Mouse (Mus musculus): ENCODE data around the gene Cnih4. TPM values are rescaled to one million over a fixed set of nuclear protein-coding genes. Genes with fewer than 3 reads are reported as not detected.

Cnih4 gene
- polyA plus RNA-seq, 1 experiment from 2014 or later = 150 TPM

GRCm38 (mm10) chr1:181144966-181145365 is 473 bp downstream of the Cnih4 start:
- peaks cover 6% of the 10 kb centered on the region for H3K4me1 ChIP-seq (ENCODE audit: control insufficient read depth, insufficient read depth, low read length)
- peak overlapping the region; percentile 85 for H3K4me3 ChIP-seq (ENCODE audit: low read depth, low read length)
- H3K27ac ChIP-seq (ENCODE audit: low read depth, low read length) = peak overlapping the region; percentile 86
- no peak for ATAC-seq (replicated peaks; ENCODE audit: insufficient number of reproducible peaks, low FRiP score, low TSS enrichment)
- peaks cover 3% of the 10 kb centered on the region; the same call in 1 of the 2 replicates for H3K36me3 ChIP-seq (ENCODE audit: control insufficient read depth, insufficient read depth, low read length)
- H3K4me2 ChIP-seq = peak overlapping the region; percentile 60
- WGBS (ENCODE audit: insufficient replicate concordance) = 14% methylated on average over 12 of the region's 12 CpGs
- H3K27me3 ChIP-seq (ENCODE audit: control insufficient read depth, insufficient read depth, low read length) = no peaks in the 10 kb centered on the region
- H3K9me3 ChIP-seq (replicated peaks; ENCODE audit: control insufficient read depth, low read length) = no peaks in the 10 kb centered on the region
- peak overlapping the region; percentile 83 for H3K9ac ChIP-seq (ENCODE audit: low read depth, low read length)

GRCm38 (mm10) chr1:181146187-181146586 is 1.7 kb downstream of the Cnih4 start:
- Histone ChIP-seq H3K27ac (ENCODE audit: low read depth, low read length) (no peak overlapping the region), H3K27me3 (ENCODE audit: control insufficient read depth, insufficient read depth, low read length) (no peaks in the 10 kb centered on the region), H3K4me2 (no peak overlapping the region; the same call in 1 of the 2 replicates), H3K4me3 (ENCODE audit: low read depth, low read length) (no peak overlapping the region), H3K36me3 (ENCODE audit: control insufficient read depth, insufficient read depth, low read length) (peaks cover 3% of the 10 kb centered on the region; the same call in 1 of the 2 replicates), H3K9ac (ENCODE audit: low read depth, low read length) (no peak overlapping the region), H3K4me1 (ENCODE audit: control insufficient read depth, insufficient read depth, low read length) (peaks cover 6% of the 10 kb centered on the region), H3K9me3 (replicated peaks; ENCODE audit: control insufficient read depth, low read length) (no peaks in the 10 kb centered on the region)
- 82% methylated on average over 2 of the region's 2 CpGs for WGBS (ENCODE audit: insufficient replicate concordance)
- ATAC-seq (replicated peaks; ENCODE audit: insufficient number of reproducible peaks, low FRiP score, low TSS enrichment) = no peak

- no peaks in the 10 kb centered on the region for H3K36me3 ChIP-seq (ENCODE audit: control insufficient read depth, insufficient read depth, low read length)
- 61% methylated on average over 5 of the region's 5 CpGs for WGBS (ENCODE audit: insufficient replicate concordance)
Observed at GRCm38 (mm10) chr1:181148540-181148939, 4.0 kb downstream of the Cnih4 start.

DNA sequence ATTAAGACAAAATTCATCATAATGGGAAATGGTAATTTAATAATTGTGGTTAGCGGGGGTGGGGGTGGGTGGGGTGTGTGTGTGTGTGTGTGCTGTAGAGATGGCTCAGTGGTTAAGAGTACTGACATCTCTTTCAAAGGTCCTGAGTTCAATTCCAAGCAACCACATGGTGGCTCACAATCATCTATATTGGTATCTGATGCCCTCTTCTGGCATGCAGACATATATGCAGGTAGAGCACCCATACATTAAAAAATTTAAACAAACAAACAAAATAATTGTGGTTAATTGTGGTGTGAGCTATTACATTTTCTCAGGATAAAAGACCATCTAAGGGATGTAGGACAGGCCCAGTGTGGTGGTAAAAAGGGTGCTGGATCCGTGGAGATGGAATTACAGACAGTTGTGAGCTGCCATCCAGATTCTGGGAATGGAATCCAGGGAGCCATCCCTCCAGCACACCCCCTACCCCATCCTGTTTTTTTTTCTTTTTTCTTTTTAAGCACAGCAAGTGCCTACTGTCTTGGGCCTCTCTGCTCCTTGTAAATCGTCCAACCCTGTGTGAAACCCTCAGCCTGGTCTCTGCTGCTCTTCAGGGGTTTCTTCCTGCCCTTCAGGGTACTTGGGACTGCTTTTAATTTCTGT is 5.0 kb downstream of the Cnih4 start:
- Histone ChIP-seq H3K9ac (ENCODE audit: low read depth, low read length) (no peak overlapping the region), H3K27ac (ENCODE audit: low read depth, low read length) (no peak overlapping the region), H3K4me2 (no peak overlapping the region), H3K4me1 (ENCODE audit: control insufficient read depth, insufficient read depth, low read length) (peaks cover 10% of the 10 kb centered on the region), H3K4me3 (ENCODE audit: low read depth, low read length) (no peak overlapping the region), H3K9me3 (replicated peaks; ENCODE audit: control insufficient read depth, low read length) (no peaks in the 10 kb centered on the region), H3K27me3 (ENCODE audit: control insufficient read depth, insufficient read depth, low read length) (no peaks in the 10 kb centered on the region), H3K36me3 (ENCODE audit: control insufficient read depth, insufficient read depth, low read length) (no peaks in the 10 kb centered on the region)
- ATAC-seq (replicated peaks; ENCODE audit: insufficient number of reproducible peaks, low FRiP score, low TSS enrichment) = no peak
- WGBS (ENCODE audit: insufficient replicate concordance) = 63% methylated on average over 3 of the region's 3 CpGs

More at GRCm38 (mm10) chr1:181148540-181148939, 4.0 kb downstream of the Cnih4 start:
- Histone ChIP-seq H3K4me2 (no peak overlapping the region), H3K27ac (ENCODE audit: low read depth, low read length) (no peak overlapping the region), H3K27me3 (ENCODE audit: control insufficient read depth, insufficient read depth, low read length) (no peaks in the 10 kb centered on the region), H3K4me1 (ENCODE audit: control insufficient read depth, insufficient read depth, low read length) (peaks cover 10% of the 10 kb centered on the region), H3K9ac (ENCODE audit: low read depth, low read length) (no peak overlapping the region), H3K9me3 (replicated peaks; ENCODE audit: control insufficient read depth, low read length) (no peaks in the 10 kb centered on the region), H3K4me3 (ENCODE audit: low read depth, low read length) (no peak overlapping the region)
- ATAC-seq (replicated peaks; ENCODE audit: insufficient number of reproducible peaks, low FRiP score, low TSS enrichment) = no peak

- Histone ChIP-seq H3K4me2 (no peak overlapping the region; the same call in 1 of the 2 replicates), H3K27me3 (ENCODE audit: control insufficient read depth, insufficient read depth, low read length) (no peaks in the 10 kb centered on the region)
Observed at GRCm38 (mm10) chr1:181150431-181150826, 5.9 kb downstream of the Cnih4 start.

GRCm38 (mm10) chr1:181150827-181151534 is 6.5 kb downstream of the Cnih4 start:
- WGBS (ENCODE audit: insufficient replicate concordance) = under 1% methylated on average over 50 of the region's 59 CpGs
- Histone ChIP-seq H3K4me3 (ENCODE audit: low read depth, low read length) (peak overlapping the region; percentile 87), H3K27ac (ENCODE audit: low read depth, low read length) (peak overlapping the region; percentile 79), H3K27me3 (ENCODE audit: control insufficient read depth, insufficient read depth, low read length) (no peaks in the 10 kb centered on the region), H3K4me1 (ENCODE audit: control insufficient read depth, insufficient read depth, low read length) (peaks cover 4% of the 10 kb centered on the region; the same call in 1 of the 2 replicates), H3K4me2 (peak overlapping the region; percentile 79), H3K9ac (ENCODE audit: low read depth, low read length) (peak overlapping the region; percentile 94), H3K9me3 (replicated peaks; ENCODE audit: control insufficient read depth, low read length) (no peaks in the 10 kb centered on the region), H3K36me3 (ENCODE audit: control insufficient read depth, insufficient read depth, low read length) (peaks cover 4% of the 10 kb centered on the region; the same call in 1 of the 2 replicates)
- ATAC-seq (replicated peaks; ENCODE audit: insufficient number of reproducible peaks, low FRiP score, low TSS enrichment) = peak; percentile 90

More at GRCm38 (mm10) chr1:181150431-181150826, 5.9 kb downstream of the Cnih4 start:
- 62% methylated on average over 3 of the region's 3 CpGs for WGBS (ENCODE audit: insufficient replicate concordance)
- H3K9me3 ChIP-seq (replicated peaks; ENCODE audit: control insufficient read depth, low read length) = no peaks in the 10 kb centered on the region
- peaks cover 4% of the 10 kb centered on the region; the same call in 1 of the 2 replicates for H3K4me1 ChIP-seq (ENCODE audit: control insufficient read depth, insufficient read depth, low read length)
- H3K36me3 ChIP-seq (ENCODE audit: control insufficient read depth, insufficient read depth, low read length) = peaks cover under 1% of the 10 kb centered on the region; the same call in 1 of the 2 replicates
- H3K4me3 ChIP-seq (ENCODE audit: low read depth, low read length) = peak overlapping the region; percentile 87; the same call in 1 of the 2 replicates
- peak overlapping the region; percentile 79; the same call in 1 of the 2 replicates for H3K27ac ChIP-seq (ENCODE audit: low read depth, low read length)
- ATAC-seq (replicated peaks; ENCODE audit: insufficient number of reproducible peaks, low FRiP score, low TSS enrichment) = peak; percentile 12; the same call in 1 of the 2 replicates
- no peak overlapping the region for H3K9ac ChIP-seq (ENCODE audit: low read depth, low read length)

DNA sequence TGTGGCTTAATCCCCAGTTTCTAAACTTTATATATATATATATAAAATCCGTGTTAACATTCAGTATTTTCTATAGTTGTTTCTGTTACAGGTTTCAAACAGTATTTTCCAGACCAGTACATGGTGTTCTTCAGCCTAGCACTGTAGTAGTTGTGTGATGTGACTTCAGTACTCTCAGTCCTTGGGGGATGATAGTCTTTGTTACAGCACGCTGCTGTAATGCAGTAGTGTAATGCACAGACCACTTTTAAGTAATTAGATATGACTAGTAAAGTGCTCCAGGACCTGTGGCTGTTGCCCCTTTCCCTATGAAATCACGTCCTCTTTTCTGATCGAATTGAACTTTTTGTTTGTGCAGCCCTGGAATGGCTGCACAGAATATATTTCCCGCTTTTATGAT is 7.0 kb downstream of the Cnih4 start:
- no peaks in the 10 kb centered on the region for H3K27me3 ChIP-seq (ENCODE audit: control insufficient read depth, insufficient read depth, low read length)
- H3K9ac ChIP-seq (ENCODE audit: low read depth, low read length) = peak overlapping the region; percentile 94
- peak overlapping the region; percentile 79; the same call in 1 of the 2 replicates for H3K27ac ChIP-seq (ENCODE audit: low read depth, low read length)
- peak overlapping the region; percentile 79 for H3K4me2 ChIP-seq
- 38% methylated on average over 5 of the region's 5 CpGs for WGBS (ENCODE audit: insufficient replicate concordance)
- H3K36me3 ChIP-seq (ENCODE audit: control insufficient read depth, insufficient read depth, low read length) = peaks cover 4% of the 10 kb centered on the region; the same call in 1 of the 2 replicates
- no peak for ATAC-seq (replicated peaks; ENCODE audit: insufficient number of reproducible peaks, low FRiP score, low TSS enrichment)
- peak overlapping the region; percentile 87 for H3K4me3 ChIP-seq (ENCODE audit: low read depth, low read length)
- no peaks in the 10 kb centered on the region for H3K9me3 ChIP-seq (replicated peaks; ENCODE audit: control insufficient read depth, low read length)
- H3K4me1 ChIP-seq (ENCODE audit: control insufficient read depth, insufficient read depth, low read length) = peaks cover 4% of the 10 kb centered on the region; the same call in 1 of the 2 replicates

GRCm38 (mm10) chr1:181167816-181168215 is 23.3 kb downstream of the Cnih4 start:
- H3K36me3 ChIP-seq (ENCODE audit: control insufficient read depth, insufficient read depth, low read length) = peaks cover 26% of the 10 kb centered on the region

More at GRCm38 (mm10) chr1:181167816-181168215, 23.3 kb downstream of the Cnih4 start:
- no peaks in the 10 kb centered on the region for H3K27me3 ChIP-seq (ENCODE audit: control insufficient read depth, insufficient read depth, low read length)
- no peak for ATAC-seq (replicated peaks; ENCODE audit: insufficient number of reproducible peaks, low FRiP score, low TSS enrichment)
- no peak overlapping the region for H3K4me2 ChIP-seq
- H3K9ac ChIP-seq (ENCODE audit: low read depth, low read length) = no peak overlapping the region
- H3K4me1 ChIP-seq (ENCODE audit: control insufficient read depth, insufficient read depth, low read length) = no peaks in the 10 kb centered on the region
- 85% methylated on average over 2 of the region's 2 CpGs for WGBS (ENCODE audit: insufficient replicate concordance)
- H3K9me3 ChIP-seq (replicated peaks; ENCODE audit: control insufficient read depth, low read length) = no peaks in the 10 kb centered on the region
- H3K27ac ChIP-seq (ENCODE audit: low read depth, low read length) = no peak overlapping the region
- no peak overlapping the region for H3K4me3 ChIP-seq (ENCODE audit: low read depth, low read length)
